Mouse (Mus musculus) ES-Bruce4 (cell line): Measurements from ENCODE around the gene Prickle1. TPM values are rescaled to one million over a fixed set of nuclear protein-coding genes. Genes with fewer than 3 reads are reported as not detected.

ENCODE experiments used
- H3K27ac ChIP-seq: 2 replicates; pipeline ENCODE4 v1.5.1; 2012; ENCODE audit warnings: low read length, inconsistent platforms; ENCODE audit not compliant: insufficient read depth
- H3K27me3 ChIP-seq: 2 replicates; pipeline ENCODE4 v1.6.1; 2012; ENCODE audit warnings: mild to moderate bottlenecking, low read length, inconsistent platforms; ENCODE audit not compliant: control insufficient read depth, poor library complexity, insufficient read depth, severe bottlenecking
- H3K36me3 ChIP-seq: 2 replicates; pipeline ENCODE4 v1.6.1; 2012; ENCODE audit warnings: inconsistent platforms, mild to moderate bottlenecking, low read length, moderate library complexity; ENCODE audit not compliant: control insufficient read depth, poor library complexity, insufficient read depth, severe bottlenecking
- H3K4me1 ChIP-seq: one replicate; pipeline ENCODE4 v1.8.1; 2011; ENCODE audit warnings: low read length; ENCODE audit not compliant: control insufficient read depth, insufficient read depth
- H3K4me3 ChIP-seq: 2 replicates; pipeline ENCODE4 v1.5.1; 2011; ENCODE audit warnings: low read depth, mild to moderate bottlenecking, low read length
- H3K9ac ChIP-seq: 2 replicates; pipeline ENCODE4 v1.6.1; 2012; ENCODE audit warnings: low read depth, mild to moderate bottlenecking, inconsistent platforms; ENCODE audit not compliant: poor library complexity, severe bottlenecking
- H3K9me3 ChIP-seq: replicated peaks from 2 replicates; pipeline ENCODE4 v1.6.1; 2012; ENCODE audit warnings: mild to moderate bottlenecking, low read length, inconsistent platforms; ENCODE audit not compliant: control insufficient read depth, poor library complexity, insufficient read depth, severe bottlenecking
- CTCF ChIP-seq: IDR thresholded peaks from one replicate; pipeline ENCODE4 v1.8.1; 2011; ENCODE audit warnings: low read depth, low read length
- EP300 ChIP-seq: IDR thresholded peaks from 2 replicates; pipeline ENCODE4 v1.6.1; 2011; ENCODE audit warnings: low read depth, low read length; ENCODE audit not compliant: insufficient read depth
- POLR2A ChIP-seq: IDR thresholded peaks from one replicate; pipeline ENCODE4 v1.8.1; 2011; ENCODE audit warnings: low read length; ENCODE audit not compliant: insufficient read depth
- polyA plus RNA-seq: library from polyadenylated mRNA; stranded (reverse); fragments of >200 nt; gene quantifications from 2 replicates; pipeline ENCODE4 v1.2.4, GENCODE M21; 2011; ENCODE audit warnings: low read depth; ENCODE audit not compliant: missing spikeins, insufficient read depth, insufficient read length

Gene Prickle1
- polyA plus RNA-seq, 1 experiment, result 10.3 TPM

GRCm38 (mm10) chr15:93568911-93569310, 26.8 kb downstream of the Prickle1 start:
- Histone ChIP-seq H3K27ac (no peak overlapping the region), H3K9me3 (no peaks in the 10 kb centered on the region), H3K27me3 (no peaks in the 10 kb centered on the region), H3K9ac (no peak overlapping the region), H3K36me3 (no peaks in the 10 kb centered on the region), H3K4me1 (no peaks in the 10 kb centered on the region), H3K4me3 (no peak overlapping the region)
- no peak for TF ChIP-seq EP300
- no peak for TF ChIP-seq POLR2A
- no peak for TF ChIP-seq CTCF

- Histone ChIP-seq H3K9ac (no peak overlapping the region), H3K9me3 (no peaks in the 10 kb centered on the region), H3K4me1 (no peaks in the 10 kb centered on the region), H3K27ac (no peak overlapping the region), H3K4me3 (no peak overlapping the region), H3K36me3 (no peaks in the 10 kb centered on the region), H3K27me3 (no peaks in the 10 kb centered on the region)
- TF ChIP-seq CTCF, result no peak
- TF ChIP-seq EP300, result no peak
- TF ChIP-seq POLR2A, result no peak
Measured at GRCm38 (mm10) chr15:93567546-93568307, 28.0 kb downstream of the Prickle1 start.

- Histone ChIP-seq H3K9me3 (no peaks in the 10 kb centered on the region), H3K27me3 (no peaks in the 10 kb centered on the region), H3K9ac (no peak overlapping the region), H3K4me3 (no peak overlapping the region), H3K27ac (no peak overlapping the region), H3K36me3 (no peaks in the 10 kb centered on the region), H3K4me1 (no peaks in the 10 kb centered on the region)
- TF ChIP-seq CTCF (no peak), POLR2A (no peak), EP300 (no peak)
Measured at GRCm38 (mm10) chr15:93563491-93563890, 32.2 kb downstream of the Prickle1 start.

- no peaks in the 10 kb centered on the region for H3K4me1 ChIP-seq
- H3K36me3 ChIP-seq, result no peaks in the 10 kb centered on the region
- H3K27me3 ChIP-seq, result no peaks in the 10 kb centered on the region
- H3K9me3 ChIP-seq, result no peaks in the 10 kb centered on the region
- H3K27ac ChIP-seq, result no peak overlapping the region
- TF ChIP-seq CTCF (no peak), POLR2A (no peak), EP300 (no peak)
- H3K9ac ChIP-seq, result no peak overlapping the region
- H3K4me3 ChIP-seq, result no peak overlapping the region
Measured at GRCm38 (mm10) chr15:93561540-93561939, 34.2 kb downstream of the Prickle1 start.

- Histone ChIP-seq H3K27ac (no peak overlapping the region), H3K9ac (no peak overlapping the region), H3K27me3 (no peaks in the 10 kb centered on the region), H3K36me3 (no peaks in the 10 kb centered on the region), H3K4me3 (no peak overlapping the region), H3K4me1 (no peaks in the 10 kb centered on the region), H3K9me3 (no peaks in the 10 kb centered on the region)
- no peak for TF ChIP-seq CTCF
Measured at GRCm38 (mm10) chr15:93558421-93558820, 37.3 kb downstream of the Prickle1 start.

GRCm38 (mm10) chr15:93555719-93556118, 40.0 kb downstream of the Prickle1 start:
- H3K9me3 ChIP-seq, result no peaks in the 10 kb centered on the region
- no peaks in the 10 kb centered on the region for H3K27me3 ChIP-seq
- H3K4me1 ChIP-seq, result no peaks in the 10 kb centered on the region
- H3K27ac ChIP-seq, result no peak overlapping the region
- no peak overlapping the region for H3K4me3 ChIP-seq
- no peaks in the 10 kb centered on the region for H3K36me3 ChIP-seq
- TF ChIP-seq CTCF (no peak), POLR2A (no peak), EP300 (no peak)
- H3K9ac ChIP-seq, result no peak overlapping the region
